Mouse (Mus musculus): Measurements from ENCODE around the gene Nrm. TPM values are rescaled to one million over a fixed set of nuclear protein-coding genes. Genes with fewer than 3 reads are reported as not detected.

Gene Nrm
- polyA plus RNA-seq, 2 experiments, result 15.6 to 20.1 TPM

GRCm38 (mm10) chr17:35883777-35884176 lies 22.7 kb downstream of the Nrm start:
- Histone ChIP-seq H3K36me3 (replicated peaks; ENCODE audit: control insufficient read depth, insufficient read depth, low read depth) (peaks cover 53% of the 10 kb centered on the region), H3K27ac (no peak overlapping the region), H3K9me3 (ENCODE audit: control insufficient read depth, low read length) (no peaks in the 10 kb centered on the region), H3K4me2 (ENCODE audit: low read depth) (no peak overlapping the region), H3K4me1 (replicated peaks; ENCODE audit: control insufficient read depth in 2 of 2, insufficient read depth in 2 of 2, low read length in 1 of 2) (peaks cover 4 to 7% of the 10 kb centered on the region in 2 experiments; a peak in 2 of 4 replicates), H3K27me3 (ENCODE audit: control insufficient read depth, insufficient read depth, low read length) (no peaks in the 10 kb centered on the region), H3K9ac (replicated peaks) (no peak overlapping the region), H3K4me3 (ENCODE audit: insufficient read depth in 1 of 2, low read depth in 2 of 2, low read length in 2 of 2) (no peak overlapping the region)
- no peak for ATAC-seq (ENCODE audit: insufficient read depth)
- DNase-seq (ENCODE audit: low read depth in 3 of 3, low spot score in 3 of 3), result no peak
- TF ChIP-seq EP300 (IDR thresholded peaks at IDR 0.05; ENCODE audit: low read depth) (no peak), CTCF (IDR thresholded peaks at IDR 0.05; ENCODE audit: low read depth) (no peak)
- 89% methylated on average over 14 of the region's 14 CpGs for WGBS (ENCODE audit: insufficient replicate concordance)

- Histone ChIP-seq H3K4me1 (replicated peaks; ENCODE audit: control insufficient read depth in 2 of 2, insufficient read depth in 2 of 2, low read length in 1 of 2) (no peaks in the 10 kb centered on the region), H3K36me3 (replicated peaks; ENCODE audit: control insufficient read depth, insufficient read depth, low read depth) (peaks cover 85% of the 10 kb centered on the region), H3K9me3 (ENCODE audit: control insufficient read depth, low read length) (no peaks in the 10 kb centered on the region), H3K9ac (replicated peaks) (no peak overlapping the region), H3K27me3 (ENCODE audit: control insufficient read depth, insufficient read depth, low read length) (no peaks in the 10 kb centered on the region), H3K4me2 (ENCODE audit: low read depth) (no peak overlapping the region), H3K4me3 (ENCODE audit: insufficient read depth in 1 of 2, low read depth in 2 of 2, low read length in 2 of 2) (no peak overlapping the region), H3K27ac (no peak overlapping the region)
- ATAC-seq (ENCODE audit: insufficient read depth) (no peak), DNase-seq (ENCODE audit: low read depth in 3 of 3, low spot score in 3 of 3) (no peak)
- 78% methylated on average over 16 of the region's 17 CpGs for WGBS (ENCODE audit: insufficient replicate concordance)
- TF ChIP-seq CTCF (IDR thresholded peaks at IDR 0.05; ENCODE audit: low read depth), result no peak
- TF ChIP-seq EP300 (IDR thresholded peaks at IDR 0.05; ENCODE audit: low read depth), result no peak
Observed at GRCm38 (mm10) chr17:35887725-35888124, 26.6 kb downstream of the Nrm start.

DNA sequence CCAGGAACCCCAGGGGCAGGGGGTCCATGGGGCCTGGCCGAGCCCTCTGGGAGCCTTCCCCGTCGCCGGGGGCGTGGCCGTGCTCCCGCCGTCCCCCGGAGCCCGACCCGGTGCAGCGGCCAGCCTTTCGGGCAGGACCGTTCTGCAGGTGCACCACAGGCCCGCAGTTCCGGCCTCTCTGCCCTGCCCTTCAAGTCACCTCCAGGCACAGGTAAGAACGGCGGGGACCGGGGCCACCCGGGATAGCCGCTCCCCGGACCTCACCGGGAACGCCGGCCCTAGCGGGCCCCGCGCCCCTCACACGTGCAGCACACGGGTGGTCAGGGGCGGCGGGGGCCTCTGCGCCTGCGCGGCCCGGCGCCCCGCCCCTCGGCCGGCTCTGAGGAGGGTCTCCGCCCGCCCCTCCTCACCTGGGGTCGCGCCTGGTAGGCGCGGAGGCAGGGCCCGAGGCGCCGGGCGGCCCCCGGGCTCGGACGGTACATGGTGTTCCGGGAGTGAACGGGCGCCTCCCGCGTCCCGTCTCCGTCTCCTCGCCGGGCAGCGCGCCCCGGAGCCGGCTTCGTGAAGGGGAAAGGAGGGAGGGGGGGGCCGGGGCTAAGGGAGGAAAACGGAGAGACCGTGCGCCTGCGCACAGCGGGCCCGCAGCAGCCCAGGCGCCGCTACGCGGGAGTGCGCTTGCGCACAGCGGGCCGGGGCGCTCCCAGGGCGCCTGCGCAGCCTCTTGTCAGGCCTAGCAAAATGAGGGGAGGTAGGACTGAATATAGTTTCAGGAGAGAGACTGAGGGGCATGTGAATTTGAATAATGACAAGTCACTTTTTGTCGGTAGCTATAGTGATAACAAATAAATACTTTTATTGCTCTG lies 35.9 kb downstream of the Nrm start, which contains the start of gene 2310061I04Rik:
Gene 2310061I04Rik, minus strand, starts transcription at position 651 of the 863 bp plus-strand sequence.
- peak within 1 kb of the TSS; percentile 67 to 81 for H3K4me3 ChIP-seq (ENCODE audit: insufficient read depth in 1 of 2, low read depth in 2 of 2, low read length in 2 of 2)
- no peaks in the 10 kb centered on the region for H3K27me3 ChIP-seq (ENCODE audit: control insufficient read depth, insufficient read depth, low read length)
- H3K9me3 ChIP-seq (ENCODE audit: control insufficient read depth, low read length), result no peaks in the 10 kb centered on the region
- under 1% methylated on average over 73 of the region's 86 CpGs for WGBS (ENCODE audit: insufficient replicate concordance)
- peak within 1 kb of the TSS; percentile 72 for H3K9ac ChIP-seq (replicated peaks)
- peaks cover 9% of the 10 kb centered on the region for H3K36me3 ChIP-seq (replicated peaks; ENCODE audit: control insufficient read depth, insufficient read depth, low read depth)
- DNase-seq (ENCODE audit: low read depth in 3 of 3, low spot score in 3 of 3) (peak in 2 of 3 experiments; percentile 76 to 79), ATAC-seq (ENCODE audit: insufficient read depth) (peak; percentile 88)
- peak within 1 kb of the TSS; percentile 65 for H3K27ac ChIP-seq
- H3K4me2 ChIP-seq (ENCODE audit: low read depth), result peak within 1 kb of the TSS; percentile 90
- no peak for TF ChIP-seq EP300 (IDR thresholded peaks at IDR 0.05; ENCODE audit: low read depth)
- no peak for TF ChIP-seq CTCF (IDR thresholded peaks at IDR 0.05; ENCODE audit: low read depth)
- H3K4me1 ChIP-seq (replicated peaks; ENCODE audit: control insufficient read depth in 2 of 2, insufficient read depth in 2 of 2, low read length in 1 of 2), result peaks cover 7 to 22% of the 10 kb centered on the region in 2 experiments; a peak in 3 of 4 replicates

- WGBS (ENCODE audit: insufficient replicate concordance), result 32% methylated on average over 23 of the region's 23 CpGs
- Histone ChIP-seq H3K27ac (peak overlapping the region; percentile 65), H3K4me1 (replicated peaks; ENCODE audit: control insufficient read depth in 2 of 2, insufficient read depth in 2 of 2, low read length in 1 of 2) (peaks cover 7 to 22% of the 10 kb centered on the region in 2 experiments; a peak in 3 of 4 replicates), H3K9ac (replicated peaks) (peak overlapping the region; percentile 72), H3K9me3 (ENCODE audit: control insufficient read depth, low read length) (no peaks in the 10 kb centered on the region), H3K36me3 (replicated peaks; ENCODE audit: control insufficient read depth, insufficient read depth, low read depth) (peaks cover 2% of the 10 kb centered on the region), H3K4me3 (ENCODE audit: insufficient read depth in 1 of 2, low read depth in 2 of 2, low read length in 2 of 2) (peak overlapping the region; percentile 25 to 81; a peak in 3 of 4 replicates), H3K4me2 (ENCODE audit: low read depth) (peak overlapping the region; percentile 90), H3K27me3 (ENCODE audit: control insufficient read depth, insufficient read depth, low read length) (no peaks in the 10 kb centered on the region)
- ATAC-seq (ENCODE audit: insufficient read depth) (peak; percentile 51), DNase-seq (ENCODE audit: low read depth in 3 of 3, low spot score in 3 of 3) (no peak)
- TF ChIP-seq EP300 (IDR thresholded peaks at IDR 0.05; ENCODE audit: low read depth) (no peak), CTCF (IDR thresholded peaks at IDR 0.05; ENCODE audit: low read depth) (no peak)
Observed at GRCm38 (mm10) chr17:35897644-35898573, 36.8 kb downstream of the Nrm start.

All from liver, embryonic 14.5 days (tissue).